Mouse (Mus musculus) NIH3T3 (cell line): ENCODE results near the gene Car15.

ENCODE experiments used
- DNase-seq: peaks from one replicate; pipeline ENCODE4 v3.0.0-alpha.2; 2012; ENCODE audit warnings: low read depth

The Car15 gene

DNA sequence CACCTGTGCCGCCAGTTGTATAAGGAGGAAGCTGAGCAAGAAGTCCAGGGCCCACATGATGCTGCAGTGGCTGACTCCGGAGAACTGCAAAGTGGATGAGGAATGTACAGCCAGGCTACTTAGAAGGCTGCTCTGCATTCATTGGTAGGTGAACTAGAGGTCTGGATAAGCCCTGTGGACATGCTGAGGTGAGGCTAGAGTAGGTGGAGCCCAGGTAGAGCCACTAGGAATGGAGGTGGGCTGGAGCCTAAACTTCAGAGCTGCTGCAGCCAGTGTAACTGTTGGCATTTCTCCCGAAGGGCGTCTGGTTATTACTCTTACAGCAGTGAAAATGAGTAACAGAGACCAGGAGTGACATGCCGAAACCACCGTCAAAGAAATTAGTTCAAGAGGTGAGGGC, at the start of gene Car15:
Car15 (minus strand) TSS at position 314 of the 400 bp plus-strand sequence.
- no peak for DNase-seq

DNA sequence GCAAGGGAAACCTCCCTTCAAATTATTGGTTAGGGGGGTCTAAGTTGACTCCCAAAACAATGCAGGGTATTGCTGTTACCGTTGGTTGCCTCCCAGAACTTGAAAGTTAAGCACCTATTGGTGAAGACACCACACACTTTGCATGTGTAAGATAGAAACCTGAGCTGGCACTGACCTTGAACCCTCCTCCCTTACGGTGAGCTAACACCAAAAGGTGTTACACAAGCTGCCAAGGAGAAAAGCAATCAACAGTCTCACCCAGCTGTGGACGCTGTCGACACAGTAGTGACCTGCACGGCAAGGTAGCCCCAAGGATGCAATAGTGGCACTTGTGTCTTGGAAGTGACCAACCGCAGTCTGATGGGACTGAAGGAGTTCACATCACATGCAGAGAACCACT, 46.0 kb upstream of the Car15 start:
- DNase-seq = no peak

DNA sequence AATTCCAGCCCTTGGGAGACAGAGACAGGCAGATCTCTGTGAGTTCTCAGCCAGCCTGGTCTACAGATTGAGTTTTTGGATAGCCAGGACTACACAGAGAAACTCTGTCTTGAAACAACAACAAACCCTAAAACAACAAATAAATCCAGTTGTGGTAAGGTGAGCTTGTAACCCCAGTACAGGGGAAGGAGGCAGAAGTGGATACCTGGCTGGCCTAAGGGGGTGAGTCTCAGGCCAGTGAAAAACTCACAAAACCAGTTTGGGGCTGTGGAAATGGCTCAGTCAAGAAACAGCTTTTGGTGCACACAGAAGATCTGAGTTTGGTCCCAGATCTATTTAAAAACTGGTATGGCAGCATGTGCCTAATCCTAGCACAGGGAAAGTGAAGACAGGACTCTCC, 44.0 kb upstream of the Car15 start:
- DNase-seq = no peak

DNA sequence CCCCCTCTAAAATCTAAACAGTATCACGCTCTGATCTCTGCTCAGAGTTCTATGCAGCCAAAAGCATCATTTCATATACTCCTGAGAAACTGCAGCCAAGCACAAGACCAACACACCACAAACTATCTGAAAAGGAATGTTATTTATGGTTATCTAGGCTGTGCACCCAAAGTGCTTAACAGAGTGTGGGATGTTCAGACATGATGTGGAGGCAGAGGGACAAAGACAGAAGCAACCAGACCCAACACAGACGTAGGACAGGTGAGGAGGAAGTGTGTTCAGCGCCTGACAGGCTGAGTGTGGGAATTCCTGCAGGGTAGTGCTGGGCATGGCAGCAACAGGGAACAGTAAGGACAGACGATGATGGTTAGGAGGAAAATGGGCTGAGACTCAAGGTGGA, 41.4 kb upstream of the Car15 start:
- no peak for DNase-seq

DNA sequence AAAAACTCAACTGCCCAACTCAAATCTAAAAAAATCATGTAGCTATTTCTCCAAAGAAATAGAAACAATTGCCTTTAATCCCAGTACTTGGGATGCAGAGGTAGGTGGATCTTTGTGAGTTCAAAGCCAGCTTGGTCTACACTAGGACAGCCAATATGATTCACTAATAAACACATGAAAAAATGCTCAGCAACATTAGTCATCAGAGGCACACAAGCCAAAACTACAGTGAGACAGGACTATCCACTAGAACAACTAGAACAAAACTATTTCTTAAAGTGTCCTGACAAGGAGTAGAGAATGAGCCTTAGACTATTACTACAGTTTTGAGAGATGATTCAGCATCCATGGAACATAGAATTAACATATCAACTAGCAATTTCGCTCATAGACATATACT, 37.9 kb upstream of the Car15 start:
- DNase-seq = peak; percentile 62

DNA sequence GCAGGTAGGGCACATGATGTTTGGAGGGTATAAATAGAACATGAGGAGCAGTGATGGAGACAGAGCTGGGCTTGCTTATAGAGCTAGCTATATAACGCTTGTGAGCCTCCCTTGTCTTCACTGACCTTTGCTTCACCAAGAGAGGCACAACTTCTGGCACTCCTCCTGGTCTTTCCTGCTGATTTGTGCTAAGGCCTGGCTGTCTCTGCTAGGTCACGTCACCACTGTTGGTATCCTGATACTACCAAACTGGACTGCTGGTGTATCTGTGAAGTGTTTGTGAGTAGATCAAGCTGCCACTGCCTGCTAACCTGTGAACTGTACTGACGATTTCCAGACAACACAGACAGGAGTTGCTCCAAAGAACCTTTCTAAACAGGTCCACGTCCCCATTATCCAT, 37.0 kb upstream of the Car15 start:
- no peak for DNase-seq

DNA sequence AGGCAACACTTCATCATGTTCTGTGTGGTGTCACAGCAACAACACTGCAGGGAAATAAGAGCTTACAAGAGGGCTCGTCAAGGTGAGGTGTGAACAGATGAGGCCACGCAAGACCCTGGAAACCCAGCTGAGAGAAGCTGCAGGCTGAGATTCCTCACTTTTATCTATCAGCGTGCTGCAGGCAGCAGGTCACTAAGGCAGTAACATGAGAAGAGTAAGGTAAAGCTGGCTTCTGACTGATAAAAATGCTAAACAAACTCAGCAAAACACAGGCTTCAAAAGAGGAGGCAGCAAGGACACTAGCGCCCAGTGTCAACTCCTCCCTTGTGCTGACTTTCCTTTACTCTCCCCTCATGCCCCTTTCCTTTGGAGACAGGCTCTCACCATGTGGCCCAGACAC, 34.8 kb upstream of the Car15 start:
- no peak for DNase-seq

DNA sequence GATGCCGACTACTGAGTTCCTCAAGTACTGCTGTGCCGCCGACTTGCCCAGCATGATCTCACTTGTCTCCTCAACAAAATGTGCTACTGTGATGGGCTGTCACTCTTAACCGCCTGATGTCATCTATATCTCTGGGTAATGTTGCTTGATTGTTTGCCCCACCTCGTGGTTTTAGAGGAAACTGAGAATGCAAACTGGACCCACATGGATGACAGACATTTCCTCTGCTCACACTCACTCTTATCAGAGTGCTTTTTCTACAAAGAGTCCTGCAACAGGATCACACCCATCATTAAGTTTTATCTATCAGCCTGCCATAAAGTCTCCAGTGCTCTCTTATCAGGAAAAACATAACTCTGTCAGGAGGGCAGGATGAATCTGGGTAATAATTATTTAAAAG, 33.1 kb upstream of the Car15 start:
- DNase-seq = no peak

DNA sequence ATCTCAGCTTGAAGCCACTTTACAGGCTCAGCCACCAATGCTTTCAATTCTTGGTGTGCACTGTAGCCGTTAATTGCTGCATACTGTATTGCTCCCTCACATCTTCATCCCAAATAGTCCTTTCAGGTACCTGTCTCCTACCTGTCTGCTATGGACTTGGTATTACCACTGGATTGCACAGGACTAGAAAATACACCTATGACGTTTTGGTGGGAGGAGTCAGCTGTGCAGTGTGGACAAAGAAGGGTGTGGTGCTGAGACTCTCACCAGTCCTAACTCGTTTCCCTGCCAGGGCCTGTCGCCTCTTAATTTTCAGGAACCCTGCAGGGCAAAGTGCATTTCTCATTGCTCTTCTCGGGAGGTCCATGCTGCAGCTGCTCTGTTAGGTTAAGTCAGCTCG, 27.6 kb upstream of the Car15 start:
- DNase-seq = no peak

DNA sequence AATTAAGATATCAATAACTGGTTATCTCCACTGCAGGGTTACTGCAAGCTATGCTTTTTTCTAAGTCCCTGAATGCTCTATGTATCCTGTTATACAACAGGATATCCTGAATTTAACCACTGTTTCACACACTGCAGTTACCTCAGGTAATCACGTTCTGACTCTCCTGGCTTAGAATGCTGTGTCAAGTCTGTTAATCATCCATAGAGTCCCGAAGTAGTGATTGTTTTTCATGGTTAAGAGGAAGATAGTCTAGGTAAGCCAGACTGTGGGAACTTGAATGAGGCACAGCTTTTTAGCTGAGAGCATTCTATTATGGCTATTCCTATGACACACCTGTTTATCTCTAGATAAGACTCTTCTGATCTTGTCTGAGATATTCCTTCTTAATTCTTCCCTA, 27.1 kb upstream of the Car15 start:
- no peak for DNase-seq

DNA sequence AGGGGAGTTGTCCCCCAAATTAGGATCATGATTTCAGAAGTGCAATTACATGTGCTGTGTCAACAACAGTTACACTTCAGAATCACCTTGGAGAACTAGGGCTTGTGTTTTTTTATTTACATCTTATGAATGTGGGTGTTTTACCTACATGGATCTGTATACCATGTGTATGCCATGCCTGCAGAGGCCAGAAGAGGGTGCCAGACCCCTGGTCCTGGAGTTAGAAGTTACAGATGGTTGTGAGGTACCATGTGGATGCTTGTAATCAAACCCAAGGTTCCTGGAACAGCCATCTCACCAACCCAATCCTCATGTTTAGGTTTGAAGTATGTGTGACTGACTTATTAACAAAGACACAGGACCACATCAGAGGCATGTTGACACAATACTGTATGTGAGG, 20.4 kb upstream of the Car15 start:
- DNase-seq = peak; percentile 70

DNA sequence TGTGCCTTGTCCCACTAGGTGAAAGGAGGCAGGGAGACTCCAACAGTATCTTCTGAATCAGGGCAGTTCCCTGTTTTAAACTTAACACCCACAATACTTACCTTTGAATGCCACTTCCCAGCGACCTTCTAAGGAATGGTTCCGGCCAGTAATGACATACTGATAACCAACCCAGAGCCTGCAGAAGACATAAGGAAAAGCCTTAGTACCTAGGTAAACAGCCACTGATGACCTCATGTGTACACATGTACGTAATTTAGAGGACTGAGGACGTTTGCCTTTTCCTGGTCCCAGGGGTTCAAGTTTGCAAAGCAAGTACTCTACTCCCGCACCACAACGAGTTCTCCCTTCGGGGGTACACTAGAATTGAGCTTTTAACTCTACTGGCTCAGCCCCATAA, 19.0 kb upstream of the Car15 start:
- no peak for DNase-seq

DNA sequence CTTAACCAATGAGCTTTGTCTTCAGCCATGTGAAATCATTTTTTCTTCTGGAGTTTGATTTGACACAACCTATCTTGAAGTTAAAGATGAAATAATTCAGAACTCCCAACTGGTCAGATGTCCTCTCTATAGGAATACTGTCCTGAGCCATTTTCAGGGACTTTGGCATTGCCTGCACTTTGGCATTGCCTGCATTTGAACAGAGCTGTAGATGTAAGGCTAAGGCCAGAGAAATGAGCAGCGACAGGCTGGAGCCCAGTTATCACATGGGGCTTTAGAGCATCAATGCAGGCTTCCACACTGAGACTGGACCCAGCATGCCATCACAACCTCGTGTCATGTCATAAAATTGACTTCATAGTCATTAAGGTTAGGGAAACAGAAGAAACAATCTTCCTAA, 15.1 kb upstream of the Car15 start:
- no peak for DNase-seq

DNA sequence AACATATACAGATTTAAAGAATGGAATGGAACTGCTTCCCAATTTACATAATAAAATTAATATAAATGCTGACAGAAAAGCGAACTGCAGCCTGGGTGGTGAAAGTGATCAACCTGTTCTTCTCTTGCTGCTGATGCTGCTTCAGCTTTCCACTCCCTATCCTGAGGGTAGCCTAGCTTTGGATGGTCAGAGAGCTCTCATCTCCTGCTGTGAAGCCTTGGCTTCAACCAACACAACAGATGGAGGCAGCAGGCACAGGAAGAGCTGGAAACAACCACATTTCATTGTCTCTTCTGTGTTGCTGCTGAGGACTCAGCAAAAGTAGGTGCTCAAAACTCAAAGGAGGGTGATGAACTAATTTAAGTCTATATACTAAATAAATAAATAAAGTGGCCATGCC, 13.7 kb upstream of the Car15 start:
- no peak for DNase-seq

DNA sequence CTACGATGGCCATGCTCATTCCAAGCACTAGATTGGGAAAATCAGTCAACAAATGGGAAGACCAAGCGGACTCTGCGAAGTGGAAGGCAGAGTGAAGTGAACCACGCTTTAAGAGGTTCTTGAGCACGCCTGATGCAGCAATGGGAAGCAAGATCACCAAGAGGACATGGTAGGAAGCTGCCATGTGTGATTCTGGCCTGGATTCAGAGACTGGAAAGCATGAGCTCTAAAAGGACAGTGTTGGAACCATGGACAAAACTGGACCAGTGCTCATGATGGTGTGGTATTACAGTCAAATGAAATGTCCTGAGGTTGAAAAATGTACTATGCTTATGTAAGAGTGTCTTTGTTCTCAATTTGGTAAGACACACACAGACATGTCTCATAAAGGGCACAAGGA, 13.2 kb upstream of the Car15 start:
- DNase-seq = no peak

DNA sequence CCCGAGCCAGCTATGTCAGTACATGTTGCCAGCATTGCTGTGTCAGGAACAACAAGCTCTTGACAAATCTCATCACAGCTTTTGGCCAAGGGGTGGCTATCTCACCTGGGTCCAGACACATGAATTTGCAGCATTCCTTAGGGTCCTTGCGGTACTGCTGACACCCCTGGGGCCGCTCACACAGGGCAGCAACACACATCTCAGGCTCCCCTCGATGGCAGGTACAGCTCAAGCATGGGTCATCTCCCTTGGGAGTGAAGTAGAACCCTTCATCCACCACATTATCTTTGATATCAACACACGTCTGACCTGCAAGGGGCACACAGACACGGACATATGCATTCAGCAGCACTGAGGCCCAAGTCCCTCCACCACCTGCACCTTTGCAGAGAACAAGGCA, 11.3 kb upstream of the Car15 start:
- DNase-seq = no peak

DNA sequence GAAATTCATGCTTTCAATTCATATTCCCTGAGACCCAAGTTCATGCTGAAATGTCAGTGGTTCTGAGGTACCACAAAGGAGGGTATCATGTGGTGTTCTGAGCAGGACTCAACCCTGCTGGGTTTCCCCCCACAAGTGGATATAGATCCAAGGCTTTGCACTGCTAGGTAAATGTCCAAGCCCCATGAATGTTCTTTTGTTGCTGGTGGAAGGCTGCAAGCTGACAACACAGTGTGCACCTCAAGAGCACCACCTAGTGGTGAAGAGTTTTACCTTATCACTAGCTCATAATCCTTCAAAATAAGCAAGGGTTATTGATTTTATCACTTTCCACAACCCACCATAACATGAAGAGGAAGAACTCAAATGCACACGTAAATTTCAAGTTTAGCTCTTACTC, 10.8 kb upstream of the Car15 start:
- peak; percentile 87 for DNase-seq

DNA sequence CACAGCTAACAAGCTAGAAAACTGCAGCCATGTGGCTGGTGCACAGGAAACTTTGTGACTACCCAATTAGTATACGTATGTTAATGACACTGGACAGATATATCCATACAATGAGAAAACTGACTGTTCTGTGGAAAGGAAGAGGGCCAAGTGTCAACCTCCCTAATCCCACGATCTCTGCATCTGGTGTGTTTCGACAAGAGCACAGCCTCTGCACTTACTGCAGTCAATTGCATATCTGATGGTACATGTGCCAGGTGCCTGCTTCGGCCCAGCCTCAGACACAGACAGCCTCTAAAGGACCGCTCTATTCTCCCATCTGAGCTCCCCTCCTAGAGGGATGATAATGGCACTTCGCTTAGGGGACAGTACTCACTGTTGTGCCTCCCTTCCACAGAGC, 10.3 kb upstream of the Car15 start:
- no peak for DNase-seq

DNA sequence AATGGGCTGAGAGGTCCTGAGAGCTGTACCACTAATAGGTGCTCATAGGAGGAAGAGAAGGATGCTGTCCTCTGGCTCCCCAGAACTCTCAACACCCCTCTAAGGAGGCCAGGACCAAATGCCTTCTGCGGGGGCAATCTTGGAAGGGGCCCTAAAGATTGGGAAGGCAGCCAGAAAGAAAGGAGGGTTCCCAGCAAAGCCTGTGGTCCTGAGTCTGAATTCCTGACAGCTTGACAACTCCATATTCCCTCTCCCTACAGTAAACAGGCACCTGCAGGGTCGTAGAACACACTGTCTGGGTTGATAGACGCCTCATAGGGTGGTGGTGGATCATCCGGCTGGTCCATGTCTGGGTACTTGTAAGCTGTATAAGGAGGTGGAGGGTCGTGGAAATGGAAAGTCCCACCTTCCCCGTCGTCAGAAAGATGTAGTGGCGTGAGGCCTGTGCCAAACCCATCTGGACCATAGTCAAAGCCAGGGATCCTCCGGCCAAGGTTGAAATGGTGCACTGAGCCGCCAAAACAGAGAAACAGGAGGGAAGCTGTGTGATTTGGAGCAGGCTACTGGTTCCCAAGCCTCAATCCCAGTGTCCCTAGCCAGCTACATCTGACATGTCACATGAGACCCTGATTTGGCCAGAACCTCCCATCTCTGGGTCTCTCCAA, 5.7 kb upstream of the Car15 start:
- DNase-seq = no peak

DNA sequence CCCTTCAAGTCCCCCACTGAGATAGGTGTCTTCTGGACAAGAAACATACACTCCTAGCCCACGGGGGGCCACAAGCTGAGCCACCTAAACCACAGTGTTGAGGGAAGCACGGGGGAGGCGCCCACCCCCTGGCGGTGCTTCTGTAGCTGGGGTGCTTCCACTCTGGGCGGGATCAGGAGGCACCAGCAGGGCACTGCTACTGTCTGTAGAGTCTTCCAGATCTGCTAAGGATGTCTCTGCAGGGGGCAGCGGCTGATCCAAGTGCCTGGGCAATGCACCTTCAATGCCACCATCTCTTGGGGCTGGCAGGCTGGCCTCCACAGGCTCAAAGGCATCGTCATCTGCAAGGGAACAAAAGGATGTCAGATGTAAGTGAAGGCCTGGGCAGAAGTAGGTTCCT, 4.3 kb upstream of the Car15 start:
- DNase-seq = no peak

DNA sequence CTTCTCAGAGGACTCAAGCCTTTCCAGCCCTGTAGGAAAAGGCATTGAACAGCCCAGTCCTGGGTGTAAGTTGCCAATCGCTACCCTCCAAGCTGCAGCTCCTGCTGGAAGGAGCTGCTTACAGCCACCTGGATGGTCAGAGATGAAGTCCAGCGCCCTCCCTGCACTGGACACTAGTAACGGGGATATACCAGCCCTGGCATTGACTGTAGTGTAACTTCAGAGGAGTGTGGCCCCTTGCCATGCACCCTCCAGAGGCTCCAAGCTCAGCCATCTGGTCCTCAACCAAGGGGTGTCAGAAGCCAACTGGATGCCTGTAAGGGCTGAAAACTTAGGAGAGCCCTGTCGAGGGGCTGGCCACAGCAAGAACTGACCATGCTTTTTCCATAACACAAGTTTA, 1.8 kb upstream of the Car15 start:
- no peak for DNase-seq

DNA sequence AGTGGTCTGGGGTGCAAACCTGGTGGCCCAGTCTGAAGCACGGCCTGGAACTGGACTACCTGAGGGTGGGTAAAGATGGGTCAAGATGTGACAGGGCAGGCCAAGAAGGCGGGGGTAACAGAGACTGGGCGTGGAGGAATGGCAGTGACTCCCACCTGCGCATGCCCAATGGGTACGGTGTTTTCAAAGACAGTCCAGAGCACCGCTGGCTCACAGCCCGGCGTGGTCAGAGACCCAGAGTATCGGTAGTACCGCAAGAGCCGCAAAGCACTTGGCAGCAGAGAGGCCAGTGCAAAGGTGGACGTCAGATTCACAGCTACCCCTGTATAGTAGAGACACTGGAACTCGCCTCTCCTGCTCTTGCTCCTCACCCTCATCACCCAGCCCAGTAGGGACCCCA, 2.7 kb downstream of the Car15 start:
- no peak for DNase-seq

DNA sequence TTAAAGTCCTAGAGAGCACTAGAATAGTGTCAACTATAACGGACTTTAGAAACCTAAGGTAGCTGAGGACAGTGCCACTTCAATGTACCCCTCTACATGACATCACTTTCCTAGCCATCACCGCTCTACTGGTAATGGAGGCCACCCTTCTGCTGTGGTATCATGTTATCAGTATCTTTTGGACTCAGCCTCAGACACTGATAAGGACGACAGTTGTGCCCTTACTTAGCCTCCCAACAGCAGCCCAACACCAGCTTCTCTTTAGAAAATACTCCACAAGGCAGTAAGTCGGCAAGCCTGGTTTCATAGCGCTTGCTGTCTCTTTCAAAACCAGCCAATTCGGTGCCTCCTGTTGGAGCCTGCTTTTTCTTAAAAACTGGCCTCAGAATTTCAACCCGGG, 3.6 kb downstream of the Car15 start:
- no peak for DNase-seq

DNA sequence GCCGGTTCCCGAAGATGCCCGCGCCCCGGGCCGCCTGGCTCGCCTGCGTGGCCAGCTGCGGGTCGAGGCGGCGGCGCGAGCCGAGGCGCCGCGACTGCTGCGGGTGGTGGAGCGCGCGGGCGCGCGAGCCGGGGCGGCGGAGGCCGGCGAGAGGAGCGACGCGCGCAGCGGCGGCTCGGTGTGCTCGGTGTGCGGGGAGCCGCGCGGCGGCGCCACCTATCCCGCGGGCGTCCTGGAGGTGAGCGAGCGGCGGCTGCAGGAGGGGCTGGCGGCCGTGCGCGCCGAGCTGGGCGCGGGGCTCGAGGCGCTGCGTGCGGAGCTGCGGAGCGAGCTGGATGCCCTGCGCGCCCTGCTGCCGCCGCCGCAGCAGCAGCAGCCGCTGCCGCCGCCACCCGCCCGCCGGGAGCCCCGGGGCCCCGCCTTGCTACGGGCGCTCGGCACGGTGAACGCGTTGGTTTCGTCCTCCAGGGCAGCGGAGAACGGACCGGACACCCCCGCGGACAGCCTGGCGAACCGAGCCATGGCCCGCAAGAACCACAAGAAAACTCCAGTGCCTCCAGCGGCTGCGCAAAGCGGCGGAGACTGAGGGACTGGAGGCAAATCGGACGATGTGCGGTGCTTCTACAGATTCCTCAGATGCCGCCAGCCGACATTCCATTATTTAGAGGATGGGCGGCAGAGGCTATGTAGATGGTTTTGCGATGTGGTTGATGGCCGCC, 4.3 kb downstream of the Car15 start:
- DNase-seq = no peak
